Mouse (Mus musculus) neutrophil, adult 5-6 weeks (primary cell): ENCODE data around the gene Thg1l. TPM values are rescaled to one million over a fixed set of nuclear protein-coding genes. Genes with fewer than 3 reads are reported as not detected.

Source experiments
- ATAC-seq: fragments of 151-379, 151-347 bp; 2 replicates; pipeline ENCODE4 v1.8.0; 2017; ENCODE audit warnings: mild to moderate bottlenecking, moderate TSS enrichment; ENCODE audit not compliant: insufficient number of reproducible peaks, poor library complexity, low FRiP score, severe bottlenecking; ENCODE audit errors: extremely low read depth
- total RNA-seq: library from RNA; stranded (forward); fragments of 200-1000 nt; gene quantifications from 2 replicates; pipeline ENCODE4 v1.2.3, GENCODE M21; 2017

Thg1l gene
- total RNA-seq: 4.2 and 5.9 TPM in 2 replicates

DNA sequence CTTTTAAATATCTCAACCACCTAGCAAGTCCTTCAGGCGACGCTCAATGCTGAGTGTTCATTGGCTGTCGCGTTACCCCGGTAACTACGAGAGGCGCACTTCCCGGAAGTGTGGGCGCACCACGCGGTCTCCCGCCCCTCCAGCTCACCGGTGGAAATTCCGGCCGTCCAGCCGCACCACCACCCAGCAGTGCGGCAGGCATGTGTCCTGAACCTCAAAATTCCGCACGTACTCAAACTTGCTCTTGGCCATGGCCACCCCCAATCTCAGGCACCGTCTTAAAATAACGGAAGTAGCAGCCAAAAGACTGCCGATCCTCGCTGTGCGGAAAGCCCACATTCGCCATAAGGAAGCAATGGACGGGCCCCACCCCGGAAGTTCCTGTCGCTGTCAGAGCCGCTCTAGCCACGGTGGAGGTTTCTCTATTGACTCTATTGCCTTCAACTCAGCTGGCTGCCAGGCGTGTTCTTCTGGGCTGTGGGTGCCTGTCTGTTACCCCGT is at the start of gene Thg1l:
Thg1l (minus strand) TSS at position 368 of the 501 bp plus-strand sequence.
- peak; percentile 94 for ATAC-seq

DNA sequence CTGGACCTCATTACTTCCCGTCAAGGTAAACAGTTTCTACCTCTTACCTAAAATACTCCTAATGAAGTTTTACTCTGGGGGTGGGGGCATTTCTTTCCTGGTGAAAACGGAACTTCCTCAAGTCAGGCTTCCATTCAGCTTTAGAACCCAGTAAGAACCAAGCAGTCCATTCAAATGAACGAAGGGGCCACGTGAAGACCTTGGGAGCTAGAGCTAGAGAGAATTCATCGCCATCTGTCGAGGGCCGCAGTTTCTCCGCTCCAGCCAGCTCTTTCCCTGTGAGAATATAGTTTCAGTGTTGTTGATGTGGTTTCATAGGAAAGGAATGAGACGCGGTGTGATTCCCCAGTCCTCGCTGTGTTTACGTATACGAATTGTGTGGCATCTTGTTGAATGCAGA is 36.8 kb upstream of the Thg1l start:
- ATAC-seq: no peak

DNA sequence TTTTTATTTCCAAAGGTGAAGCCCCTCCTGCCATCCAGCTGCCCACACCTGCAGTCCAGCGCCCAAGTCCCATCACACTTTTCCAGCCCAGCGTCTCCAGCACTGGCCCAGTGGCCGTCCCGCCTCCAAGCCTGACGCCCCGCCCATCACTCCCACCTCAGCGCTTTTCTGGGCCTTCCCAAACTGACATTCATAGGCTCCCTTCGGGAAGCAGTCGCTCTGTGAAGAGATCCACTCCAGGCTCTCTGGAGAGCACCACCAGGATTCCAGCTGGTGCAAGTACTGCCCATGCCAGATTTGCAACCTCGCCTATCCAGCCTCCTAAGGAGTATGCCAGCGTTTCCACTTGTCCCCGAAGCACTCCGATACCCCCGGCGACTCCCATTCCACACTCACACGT is 36.3 kb upstream of the Thg1l start:
- ATAC-seq: no peak

DNA sequence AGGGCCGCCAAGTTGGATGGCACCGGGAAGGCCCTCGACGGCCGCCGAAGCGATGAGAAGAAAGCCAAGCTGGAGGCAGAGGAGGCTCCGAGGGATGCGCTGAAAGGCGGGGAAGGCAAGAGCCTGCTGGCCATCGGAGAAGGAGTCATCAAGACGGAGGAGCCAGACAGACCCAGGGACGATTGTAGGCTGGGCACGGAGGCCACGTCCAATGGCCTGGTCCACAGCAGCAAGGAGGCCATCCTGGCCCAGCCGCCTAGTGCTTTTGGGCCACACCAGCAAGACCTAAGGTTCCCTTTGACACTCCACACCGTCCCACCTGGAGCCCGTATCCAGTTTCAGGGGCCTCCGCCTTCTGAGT is 25.6 kb upstream of the Thg1l start:
- ATAC-seq: no peak

DNA sequence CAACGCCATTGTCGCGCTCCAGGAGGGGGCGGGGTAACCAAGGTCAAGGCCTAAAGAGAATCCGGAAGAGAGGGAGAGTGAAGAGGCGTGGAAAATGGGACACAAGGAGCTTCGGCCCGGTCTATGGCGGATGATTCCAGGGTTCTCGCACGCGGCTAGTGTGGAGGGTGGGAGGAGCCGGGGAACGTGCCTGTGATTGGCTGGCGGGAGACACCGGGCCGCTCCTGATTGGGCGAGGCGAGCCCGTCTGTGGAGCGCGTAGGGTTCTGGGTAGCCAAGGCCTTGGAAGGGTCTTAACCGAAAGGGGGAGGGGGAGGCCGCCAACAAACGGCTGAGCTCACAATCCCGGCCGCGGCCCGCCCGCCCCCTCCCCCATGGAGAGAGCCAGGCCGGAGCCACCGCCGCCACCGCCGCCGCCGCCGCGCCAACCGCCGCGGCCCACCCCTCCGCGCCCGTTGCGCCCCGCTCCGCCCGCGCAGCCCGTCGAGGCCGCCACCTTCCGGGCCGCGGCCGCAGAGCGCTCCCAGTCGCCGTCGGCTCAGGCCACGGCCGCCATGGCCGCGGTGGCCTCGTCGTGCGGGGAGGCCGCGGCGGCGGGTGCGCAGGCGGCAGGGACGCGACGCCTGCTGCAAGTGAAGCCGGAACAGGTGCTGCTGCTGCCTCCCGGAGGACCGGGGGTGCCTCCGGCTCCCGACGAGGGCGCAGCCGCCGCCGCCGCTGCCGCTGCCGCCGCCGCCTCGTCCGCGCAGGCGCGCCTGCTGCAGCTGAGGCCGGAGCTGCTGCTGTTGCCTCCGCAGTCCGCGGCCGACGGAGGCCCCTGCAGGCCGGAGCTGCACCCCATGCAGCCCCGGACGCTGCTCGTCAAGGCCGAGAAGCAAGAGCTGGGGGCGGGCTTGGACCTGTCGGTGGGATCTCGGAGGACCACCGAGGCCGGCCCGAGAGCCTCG is 24.9 kb upstream of the Thg1l start, which contains the start of gene Sox30:
Sox30 (plus strand) TSS at position 365 of the 947 bp plus-strand sequence.
- ATAC-seq: no peak

DNA sequence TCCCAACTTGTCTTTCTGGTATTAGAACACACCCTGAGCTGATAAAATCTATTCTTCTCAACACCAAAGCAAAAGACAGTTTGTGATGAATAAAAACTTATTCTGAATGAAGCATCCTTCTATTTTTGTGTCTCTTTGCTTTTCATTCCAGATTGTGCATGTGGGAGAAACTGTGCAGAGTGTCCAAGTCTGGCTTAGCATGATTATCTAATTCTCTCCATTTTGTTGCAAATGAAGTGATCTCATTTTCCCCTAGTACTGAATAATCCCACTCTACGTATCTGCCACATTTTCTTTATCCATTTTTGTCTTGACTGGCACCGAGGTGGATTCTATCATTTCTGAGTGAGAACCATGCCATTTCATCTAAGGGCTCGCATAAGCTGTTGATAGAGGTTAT is 20.8 kb upstream of the Thg1l start:
- no peak for ATAC-seq

DNA sequence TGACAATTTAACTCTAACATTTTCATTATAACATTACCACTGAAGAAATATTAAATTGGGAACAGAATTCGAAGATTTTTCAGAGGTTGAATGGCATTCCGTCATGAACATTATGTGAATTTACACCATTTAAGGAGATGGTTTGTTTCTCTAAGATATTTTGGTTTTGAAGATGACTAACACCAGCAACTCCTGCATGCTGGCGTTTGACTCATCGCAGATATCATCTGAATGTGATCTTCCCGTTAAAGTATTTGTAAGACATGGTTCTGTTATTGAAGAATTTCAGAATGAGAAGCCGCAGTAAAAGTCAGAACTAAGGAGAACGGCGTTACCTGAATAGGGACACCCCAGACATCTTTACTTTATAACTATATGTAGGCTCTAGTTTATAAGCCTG is 19.2 kb upstream of the Thg1l start:
- no peak for ATAC-seq

DNA sequence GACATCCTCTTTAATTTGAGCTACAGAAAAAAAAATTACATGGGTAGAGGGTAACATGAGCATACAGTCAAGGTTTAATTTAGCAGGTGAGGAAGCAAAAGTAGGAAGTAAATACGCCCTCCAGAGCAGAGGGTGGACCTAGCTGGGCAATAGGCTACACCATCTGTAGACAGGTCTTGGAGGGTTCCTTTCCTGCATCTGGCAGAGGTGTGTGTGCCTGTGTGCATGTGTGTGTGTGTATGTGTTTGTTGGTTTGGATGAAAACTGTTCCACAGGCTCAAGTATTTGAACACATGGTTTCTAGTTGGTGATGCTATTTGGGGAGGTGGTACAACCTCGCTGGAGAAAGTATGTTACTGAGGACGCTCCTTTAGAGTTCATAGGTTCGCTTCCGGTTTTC is 18.3 kb upstream of the Thg1l start:
- no peak for ATAC-seq

DNA sequence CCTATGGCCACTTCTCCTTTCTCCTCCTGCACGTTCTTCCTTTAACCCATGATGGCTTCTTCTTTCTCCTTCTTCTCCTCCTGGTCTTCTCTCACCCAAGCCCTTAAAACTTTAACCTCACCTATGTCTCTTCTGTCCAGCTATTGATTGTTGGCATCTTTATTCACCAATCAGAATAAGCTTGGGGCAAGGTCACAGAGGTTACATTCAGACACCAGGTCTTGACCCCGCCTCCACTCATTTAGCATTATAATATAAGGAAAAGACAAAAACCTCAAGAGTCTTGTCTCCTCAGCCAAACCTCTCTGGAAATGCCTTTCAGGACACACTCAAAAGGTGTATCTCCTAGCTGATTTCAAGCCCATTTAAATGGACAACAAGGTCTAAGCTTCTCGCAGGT is 13.2 kb upstream of the Thg1l start:
- no peak for ATAC-seq

DNA sequence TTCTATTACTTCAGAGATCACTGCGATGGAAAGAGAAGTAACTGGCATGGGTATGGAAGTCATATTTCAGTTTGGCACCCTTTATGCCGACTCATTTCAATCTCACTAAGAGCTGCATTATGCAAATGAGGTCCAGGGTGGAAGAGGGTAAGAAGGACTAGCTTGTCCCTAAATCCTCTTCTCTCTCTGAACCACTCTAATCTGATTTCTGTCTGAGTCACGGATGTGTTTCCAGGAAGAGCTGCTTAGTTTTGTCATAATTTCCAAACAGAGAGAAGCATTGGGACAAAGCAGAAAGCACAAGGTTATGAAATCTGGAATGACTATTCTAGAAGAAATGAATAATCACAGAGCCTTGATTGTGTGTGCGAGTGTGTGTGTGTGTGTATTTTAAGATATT is 11.6 kb upstream of the Thg1l start:
- no peak for ATAC-seq

DNA sequence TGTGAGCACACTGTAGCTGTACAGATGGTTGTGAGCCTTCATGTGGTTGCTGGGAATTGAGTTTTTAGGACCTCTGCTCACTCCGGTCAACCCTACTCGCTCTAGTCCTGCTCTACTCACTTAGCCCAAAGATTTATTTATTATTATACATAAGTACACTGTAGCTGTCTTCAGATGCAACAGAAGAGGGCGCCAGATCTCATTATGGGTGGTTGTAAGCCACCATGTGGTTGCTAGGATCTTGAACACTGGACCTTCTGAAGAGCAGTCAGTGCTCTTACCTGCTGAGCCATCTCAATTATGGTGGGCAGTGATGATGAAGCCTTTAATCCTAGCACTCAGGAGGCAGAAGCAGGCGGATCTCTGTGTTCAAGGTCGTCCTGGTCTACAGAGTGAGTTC is 4.7 kb upstream of the Thg1l start:
- no peak for ATAC-seq

DNA sequence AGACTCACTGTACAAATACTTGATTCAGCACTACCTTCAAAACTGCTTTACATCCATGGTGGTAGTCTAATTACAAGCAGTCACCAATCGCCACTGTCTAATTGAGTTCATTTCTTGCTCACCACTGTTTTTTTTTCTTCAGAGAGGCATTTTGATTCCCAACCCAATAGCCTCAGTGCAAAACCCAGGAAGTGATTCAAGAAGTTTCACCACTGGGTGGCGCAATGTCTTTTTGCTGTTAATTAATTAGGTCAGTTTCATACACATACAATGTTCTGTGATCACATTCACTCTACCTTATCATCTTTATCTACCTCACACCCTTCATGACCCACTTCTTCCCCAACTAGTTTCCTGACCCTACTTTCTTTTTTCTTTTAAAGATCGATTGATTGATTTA is 4.3 kb upstream of the Thg1l start:
- no peak for ATAC-seq

DNA sequence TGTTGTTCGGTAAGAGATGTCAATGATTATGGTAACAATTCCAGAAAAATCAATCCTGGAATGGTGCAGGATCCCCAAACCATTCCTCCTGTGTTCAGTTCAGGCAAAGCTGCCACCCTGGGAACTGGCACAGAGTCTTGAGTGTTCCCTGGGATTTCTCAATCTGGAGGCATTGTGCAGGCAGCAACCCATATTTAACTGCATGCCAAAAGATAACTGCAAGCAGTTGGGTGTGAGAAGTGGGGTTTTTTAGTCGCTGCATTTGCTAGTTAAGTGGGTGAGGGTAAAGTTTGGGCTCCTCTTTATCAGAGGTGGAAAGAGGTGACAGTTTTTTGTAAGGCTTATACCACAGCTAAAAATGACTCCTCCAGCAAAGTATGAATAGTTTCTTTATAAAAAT is 7.8 kb downstream of the Thg1l start:
- no peak for ATAC-seq

DNA sequence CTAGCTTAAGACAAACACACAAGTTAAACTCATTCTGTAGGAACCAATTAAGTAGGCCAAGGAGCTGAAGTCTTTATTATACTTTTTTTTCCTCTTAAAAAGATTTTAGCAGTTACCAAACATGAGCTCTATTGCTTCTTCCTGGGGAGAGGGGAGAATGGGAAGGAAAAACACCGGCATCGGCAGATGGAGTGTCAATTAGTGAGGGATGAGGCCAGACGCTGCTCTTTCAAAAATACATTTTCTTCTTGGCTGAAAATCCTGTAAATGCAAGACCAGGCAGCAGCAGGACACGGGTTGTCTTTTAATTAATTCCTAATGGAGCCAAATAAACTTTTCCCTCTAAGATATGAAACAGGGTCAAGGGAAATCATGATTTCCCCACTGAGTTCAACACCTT is 8.5 kb downstream of the Thg1l start:
- no peak for ATAC-seq

DNA sequence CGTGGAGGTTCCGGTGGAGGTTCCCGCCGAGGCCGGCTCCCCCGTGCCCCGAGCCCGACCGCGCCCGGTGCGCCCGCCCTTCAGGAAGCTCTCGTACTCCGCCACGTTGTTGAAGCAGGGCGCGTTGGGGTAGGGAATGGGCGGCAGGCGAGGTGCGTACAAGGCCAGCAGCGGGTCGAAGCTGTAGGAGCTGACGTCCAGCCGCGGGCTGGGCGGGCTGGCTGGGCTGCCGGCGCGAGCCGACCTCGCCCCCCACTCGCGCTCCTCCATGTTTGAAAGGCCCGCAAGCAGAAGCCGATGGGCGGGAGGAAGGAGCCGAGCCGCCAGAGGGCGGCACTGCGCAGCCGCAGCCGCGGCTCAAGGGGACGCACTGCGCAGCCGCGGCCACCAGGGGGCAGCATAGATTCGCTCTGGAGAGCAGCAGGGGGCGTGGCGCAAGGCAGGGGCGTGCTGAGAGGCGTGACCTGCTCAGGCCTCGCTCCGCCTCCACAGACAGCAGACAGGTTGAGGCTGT is 10.6 kb downstream of the Thg1l start, which contains the start of gene Lsm11:
Lsm11 (minus strand) TSS at position 293 of the 514 bp plus-strand sequence.
- ATAC-seq: peak; percentile 95

DNA sequence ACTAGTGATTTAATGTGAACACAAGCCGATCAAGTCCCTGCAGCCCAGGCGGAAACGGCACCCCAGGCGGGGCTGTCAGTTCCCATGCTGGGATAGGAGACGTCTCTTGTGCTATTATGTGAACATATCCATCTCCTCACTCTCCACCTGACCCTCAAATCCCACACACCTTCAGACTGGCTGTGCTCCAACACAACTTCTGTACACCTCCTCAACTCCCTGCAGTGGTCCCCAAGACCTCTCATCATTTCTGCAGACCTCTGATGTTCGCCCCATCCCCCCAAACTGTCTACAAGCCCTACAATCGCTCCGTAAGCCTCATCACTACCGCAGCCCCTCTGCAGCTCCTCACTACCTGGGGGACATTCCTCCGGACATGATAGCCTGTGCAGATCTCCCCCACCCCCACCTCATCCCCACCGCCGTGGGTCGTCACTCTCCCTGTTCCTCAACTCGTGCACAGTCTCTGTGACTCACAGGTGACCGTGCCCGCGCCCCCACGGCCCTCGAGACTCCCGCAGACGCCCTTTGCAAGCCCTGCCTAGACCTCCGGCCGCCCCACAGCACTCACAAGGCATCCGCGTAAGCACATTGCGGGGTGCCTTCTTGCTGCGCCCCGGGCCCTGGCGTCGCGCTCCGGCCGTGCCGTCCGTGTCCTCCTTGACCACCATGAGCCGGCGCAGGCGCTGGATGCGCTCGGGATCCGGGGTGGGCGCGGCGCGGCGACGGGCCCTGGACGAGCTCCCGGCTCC is 11.2 kb downstream of the Thg1l start:
- no peak for ATAC-seq

DNA sequence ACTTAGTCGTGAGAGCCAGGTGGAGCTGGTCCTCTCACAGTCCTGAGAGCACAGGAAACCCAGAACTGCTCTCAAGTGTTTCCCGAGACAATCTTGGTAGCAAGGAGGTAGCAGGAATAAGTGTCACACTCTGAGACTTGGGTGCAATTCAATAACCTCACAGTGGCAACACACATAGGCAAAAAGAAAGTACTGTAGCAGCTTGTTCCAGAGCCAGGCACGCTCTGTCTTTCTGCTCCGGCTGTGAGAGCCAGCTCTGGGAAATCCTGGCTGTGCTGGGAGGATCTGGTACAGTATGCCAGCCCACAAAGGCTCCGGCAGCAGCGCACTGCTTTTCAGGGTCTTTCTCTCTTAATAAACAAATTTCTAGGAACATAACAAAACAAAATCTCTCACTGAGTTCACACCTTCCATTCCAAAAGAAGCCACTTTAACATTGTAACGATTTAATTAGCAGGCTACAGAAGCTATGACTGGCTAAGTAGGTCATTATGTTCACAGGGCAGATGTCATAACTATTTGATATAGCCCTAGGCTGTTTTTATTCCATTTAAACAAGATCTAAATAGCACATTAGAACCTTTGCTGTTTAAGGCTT is 12.1 kb downstream of the Thg1l start:
- no peak for ATAC-seq

DNA sequence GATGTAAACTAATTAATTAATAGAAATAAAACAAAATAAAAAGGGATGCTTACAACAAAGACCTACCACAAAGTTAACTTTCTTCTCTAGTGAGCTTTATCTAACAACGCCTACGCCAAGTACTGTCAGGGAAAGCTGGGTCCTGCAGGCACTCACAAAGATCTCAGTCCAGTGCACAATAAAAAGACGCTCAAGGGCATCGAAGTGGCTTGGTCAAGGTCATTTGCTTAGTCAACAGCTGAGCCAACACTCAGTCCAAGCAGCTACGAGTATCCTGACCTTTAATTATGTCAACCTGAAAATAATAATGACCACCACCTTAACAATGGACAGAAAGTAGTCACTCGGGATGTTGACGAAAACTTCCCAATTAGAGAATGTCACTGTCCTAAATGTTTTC is 13.0 kb downstream of the Thg1l start:
- ATAC-seq: no peak

DNA sequence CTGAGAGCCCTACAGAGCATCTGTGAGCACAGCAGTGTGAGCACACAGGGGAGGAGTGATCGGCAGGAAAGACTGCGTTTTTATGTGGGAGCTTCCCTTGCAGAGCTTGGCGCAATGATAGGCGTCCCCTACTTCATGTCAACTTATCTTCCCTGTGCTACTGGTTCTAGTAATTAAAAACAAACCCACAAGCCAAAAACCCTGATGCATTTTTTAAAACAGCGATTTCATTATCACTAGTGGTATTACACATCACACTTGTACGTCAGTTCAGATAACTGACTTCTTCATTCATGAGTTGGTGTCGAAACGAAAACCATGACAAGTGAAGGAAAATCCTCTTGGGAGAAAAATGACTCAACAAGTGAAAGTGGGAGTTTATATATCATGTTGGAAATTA is 16.4 kb downstream of the Thg1l start:
- ATAC-seq: no peak
